Mouse (Mus musculus) mouse embryonic stem cell (cell line): ENCODE data around the gene Gtf3c2.

Source experiments
- in situ Hi-C, 2 experiments: fragments of 300-500 bp; cut with MboI; formaldehyde crosslinking; loops; 1 replicate in 1 of 2; 3 replicates in 1 of 2; pipeline ENCODE4 v1.14.3; 2019 to 2020; ENCODE audit warnings: low sequenced_read_pairs in 2 of 2, low pct_unique_long_range_greater_than_20kb in 1 of 2, mixed read lengths in 1 of 2; ENCODE audit not compliant: unreplicated experiment in 1 of 2

Gene Gtf3c2

DNA sequence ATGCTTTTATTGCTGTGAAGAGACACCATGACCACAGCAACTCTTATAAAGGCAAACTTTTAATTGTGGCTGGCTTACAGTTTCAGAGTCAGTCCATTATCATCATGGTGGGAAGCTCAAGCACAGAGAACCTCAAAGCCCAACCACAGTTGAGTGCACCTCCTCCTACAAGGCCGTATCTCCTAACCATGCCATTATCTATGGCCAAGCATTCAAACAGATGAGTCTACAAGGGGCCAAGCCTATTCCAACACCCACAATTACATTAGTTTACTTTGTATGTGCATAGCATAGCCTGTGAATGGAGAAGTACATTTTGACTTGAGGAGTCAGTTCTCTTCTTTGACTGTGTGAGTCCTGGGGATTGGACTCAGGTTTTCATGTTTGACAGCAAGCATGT lies 15.1 kb downstream of the Gtf3c2 start:
- in situ Hi-C loops, result no loop called here

DNA sequence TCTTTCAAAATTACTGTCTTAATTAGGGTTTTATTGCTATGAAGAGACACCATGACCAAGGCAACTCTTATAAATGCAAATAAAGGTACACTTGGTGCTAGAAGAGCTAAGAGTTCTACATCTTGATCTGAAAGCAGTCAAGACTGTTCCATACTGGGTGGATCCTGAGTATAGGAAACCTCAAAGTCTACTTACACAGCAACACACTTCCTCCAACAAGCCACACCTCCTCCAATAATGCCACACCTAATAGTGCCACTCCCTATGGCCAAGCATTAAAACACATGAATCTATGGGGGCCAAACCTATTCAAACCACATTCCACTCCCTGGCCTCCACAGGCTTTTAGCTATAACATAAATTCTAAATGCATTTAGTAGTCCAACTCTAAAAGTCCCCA lies 17.5 kb downstream of the Gtf3c2 start:
- in situ Hi-C loops, result no loop called here

DNA sequence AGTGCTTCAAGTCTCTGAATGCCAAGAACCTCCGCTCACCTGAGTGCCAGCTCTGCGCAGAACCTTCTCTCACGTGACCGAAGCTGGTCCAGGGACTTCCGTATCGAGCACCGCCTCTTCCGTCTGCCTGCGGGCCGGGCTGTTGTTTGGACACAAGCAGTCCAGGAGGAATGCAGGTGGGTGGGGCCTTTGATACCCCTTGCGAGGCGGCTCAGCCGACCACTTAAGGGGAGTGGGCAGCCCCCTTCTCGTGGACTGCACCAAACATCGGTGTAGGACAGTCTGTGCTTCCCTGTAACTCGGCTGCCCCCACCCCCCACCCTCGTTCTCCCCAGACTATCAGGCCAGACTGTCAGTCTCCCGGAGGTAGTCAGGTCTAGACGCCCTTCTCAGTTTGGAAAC lies 25.8 kb downstream of the Gtf3c2 start, which contains the start of gene Mpv17:
Mpv17 (minus strand) TSS at position 100 of the 402 bp plus-strand sequence.
- in situ Hi-C loops, result no loop called here

GRCm38 (mm10) chr5:31153516-31154151 lies 26.3 kb downstream of the Gtf3c2 start:
- in situ Hi-C loops, result no loop called here

DNA sequence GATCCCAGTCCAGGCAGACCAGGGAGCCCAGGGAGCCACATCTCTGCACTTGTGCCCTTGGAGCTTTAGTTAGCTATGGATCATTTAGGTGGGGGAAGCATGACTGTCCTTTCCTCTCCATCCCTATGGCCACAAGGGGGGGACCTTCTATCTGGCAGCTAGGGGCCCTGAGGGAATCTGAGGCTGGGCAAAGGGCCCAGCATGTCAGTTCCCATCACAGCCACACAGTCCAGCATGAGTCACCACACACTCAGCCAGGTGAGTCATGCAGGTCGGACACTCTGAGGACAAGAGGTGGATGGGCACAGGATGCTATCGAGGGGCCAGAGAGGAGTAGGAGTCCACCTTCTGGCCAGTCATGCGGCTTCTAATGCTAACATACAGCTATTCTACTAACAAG lies 28.2 kb downstream of the Gtf3c2 start:
- in situ Hi-C loops, result no loop called here

DNA sequence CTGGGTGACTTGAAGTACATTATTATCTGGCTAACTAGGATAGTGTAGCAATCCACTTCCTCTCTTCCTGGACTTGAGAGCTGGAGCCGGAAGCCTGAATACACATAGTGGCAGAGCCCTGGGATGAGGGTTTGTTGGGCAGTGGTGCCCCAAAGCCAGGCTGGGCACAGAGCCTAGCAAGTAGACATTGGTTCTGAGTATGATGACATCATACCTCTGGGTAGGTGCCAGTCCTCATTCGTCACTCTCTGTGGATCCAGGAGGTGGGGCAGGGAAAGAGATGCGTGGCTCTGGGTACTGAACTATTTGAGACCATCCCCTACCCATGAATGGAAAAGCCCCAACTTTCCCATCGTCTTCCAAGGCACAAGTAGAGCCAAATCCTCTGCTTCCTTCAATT lies 30.2 kb downstream of the Gtf3c2 start:
- in situ Hi-C loops, result no loop called here

DNA sequence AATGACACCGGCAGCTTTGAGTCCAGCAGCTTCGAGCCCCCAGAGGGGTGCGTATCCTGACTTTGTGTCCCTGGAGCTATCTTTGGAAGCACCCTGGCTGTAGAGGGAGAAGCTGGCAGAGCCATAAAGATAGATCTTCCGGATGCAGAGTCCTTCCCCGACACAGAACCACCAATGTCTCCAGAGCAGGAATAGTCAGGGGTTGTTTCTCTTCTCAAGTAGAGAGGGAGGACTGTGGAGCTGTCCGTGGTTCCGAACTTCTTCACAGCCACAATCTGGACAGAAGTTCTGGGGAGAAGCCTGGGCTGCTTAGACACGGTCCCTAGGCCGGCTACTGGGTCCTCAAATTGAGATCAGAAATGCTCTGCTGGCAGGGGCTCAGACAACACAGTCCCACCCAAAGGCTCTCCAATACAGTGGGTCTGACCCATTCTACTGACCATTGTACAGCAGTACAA lies 40.9 kb downstream of the Gtf3c2 start:
- in situ Hi-C loops, result no loop called here

- in situ Hi-C loops, result no loop called here
Observed at GRCm38 (mm10) chr5:31138241-31138967, 41.5 kb downstream of the Gtf3c2 start, which contains the start of gene Ucn. Ucn (minus strand) TSS chr5:31138829.

- in situ Hi-C loops, result no loop called here
Observed at GRCm38 (mm10) chr5:31137658-31138057, 42.3 kb downstream of the Gtf3c2 start.

GRCm38 (mm10) chr5:31136730-31137424 lies 43.1 kb downstream of the Gtf3c2 start:
- in situ Hi-C loops, result no loop called here

- in situ Hi-C loops, result no loop called here
Observed at GRCm38 (mm10) chr5:31126050-31126449, 53.9 kb downstream of the Gtf3c2 start.

GRCm38 (mm10) chr5:31123481-31123880 lies 56.5 kb downstream of the Gtf3c2 start:
- in situ Hi-C loops, result no loop called here

DNA sequence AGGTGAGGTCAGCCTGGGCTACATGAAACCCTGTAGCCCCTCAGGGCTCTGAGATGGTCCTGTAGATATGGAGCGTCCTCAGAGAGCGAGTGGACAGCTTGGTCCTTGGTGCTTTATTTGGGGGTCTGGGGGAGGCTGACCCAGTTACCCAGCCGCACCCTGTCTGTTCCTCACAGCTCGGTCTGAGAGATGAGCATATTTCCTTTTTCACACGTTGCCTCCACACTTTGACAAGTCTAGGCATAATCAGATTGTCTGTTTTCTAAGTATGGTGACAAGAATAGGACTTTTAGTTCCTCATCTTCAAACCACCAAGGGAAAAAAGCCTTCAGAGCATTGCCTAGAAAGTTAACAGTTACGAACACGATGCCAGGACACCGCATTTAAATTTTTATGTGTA lies 58.8 kb downstream of the Gtf3c2 start:
- in situ Hi-C loops, result no loop called here

- in situ Hi-C loops, result no loop called here
Observed at GRCm38 (mm10) chr5:31116912-31117311, 63.0 kb downstream of the Gtf3c2 start.

GRCm38 (mm10) chr5:31116354-31116753 lies 63.6 kb downstream of the Gtf3c2 start, which contains the start of gene Trim54:
Trim54 (plus strand) TSS chr5:31116712.
- in situ Hi-C loops, result no loop called here

GRCm38 (mm10) chr5:31110781-31111180 lies 69.2 kb downstream of the Gtf3c2 start:
- in situ Hi-C loops, result no loop called here

GRCm38 (mm10) chr5:31108000-31108490 lies 71.9 kb downstream of the Gtf3c2 start, which contains the start of gene Slc30a3:
Slc30a3 (minus strand) TSS chr5:31108237.
- in situ Hi-C loops, result no loop called here
